Mouse (Mus musculus) layer of hippocampus, adult 18-20 months (tissue): ENCODE data around the gene Mboat2. TPM values are rescaled to one million over a fixed set of nuclear protein-coding genes. Genes with fewer than 3 reads are reported as not detected.
A peak's percentile ranks its signal among the peaks of the same experiment; 100 is the strongest.

Source experiments
- DNase-seq, 2 experiments: peaks; one replicate each; pipeline ENCODE4 v3.0.0; 2022; ENCODE audit warnings: low spot score in 2 of 2
- total RNA-seq, 2 experiments: library from RNA; stranded (reverse); gene quantifications; 2 replicates each; pipeline ENCODE4 v1.2.3; 2021

The Mboat2 gene
- total RNA-seq, 2 experiments from 2014 or later, result 83.9 to 88.1 TPM

- DNase-seq, result peak in 1 of 2 experiments; percentile 58
Observed at GRCm38 (mm10) chr12:24860436-24860835, 29.8 kb downstream of the Mboat2 start.

GRCm38 (mm10) chr12:24863762-24864161 lies 33.1 kb downstream of the Mboat2 start:
- DNase-seq, result no peak

- DNase-seq, result no peak
Observed at GRCm38 (mm10) chr12:24866645-24867044, 36.0 kb downstream of the Mboat2 start.

- DNase-seq, result no peak
Observed at GRCm38 (mm10) chr12:24868694-24869093, 38.0 kb downstream of the Mboat2 start.

DNA sequence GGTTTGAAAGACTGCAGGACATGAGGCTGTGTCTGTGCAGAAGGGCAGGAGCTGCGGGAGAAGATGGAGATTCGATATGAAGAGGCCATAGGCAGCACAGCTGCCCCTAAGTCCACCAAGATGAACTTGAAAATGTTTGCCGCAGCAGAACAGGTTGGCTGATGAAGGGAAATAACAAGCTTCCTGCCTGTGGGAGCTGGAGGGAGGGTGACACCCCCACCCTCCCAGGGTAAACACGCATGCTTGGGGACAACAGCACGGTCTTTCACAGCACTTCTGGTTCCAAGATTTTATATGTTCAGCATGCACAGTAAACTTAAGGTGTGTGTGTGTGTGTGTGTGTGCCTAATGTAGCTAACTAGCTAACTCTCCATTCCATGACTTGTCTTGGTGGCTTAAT lies 38.6 kb downstream of the Mboat2 start:
- DNase-seq, result no peak

DNA sequence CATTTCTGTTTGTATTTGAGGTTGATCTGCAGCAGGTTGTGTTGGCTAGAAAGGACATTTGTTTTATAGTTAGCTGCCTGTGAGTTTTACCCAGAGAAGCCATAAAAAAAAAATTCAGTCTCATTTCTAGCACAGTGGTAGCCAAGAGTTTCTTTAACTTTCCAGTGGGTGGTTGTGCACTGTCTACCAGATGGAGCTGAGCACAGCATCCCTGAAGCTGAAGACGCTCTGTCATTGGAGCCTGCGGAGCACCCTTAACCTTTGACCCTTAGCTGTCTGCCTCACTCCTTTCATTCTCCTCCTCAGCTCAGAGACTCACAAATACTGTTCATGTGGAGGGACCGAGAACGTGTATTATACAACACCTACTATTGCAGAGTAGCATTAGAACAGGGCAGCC lies 40.2 kb downstream of the Mboat2 start:
- DNase-seq, result no peak

GRCm38 (mm10) chr12:24872264-24872663 lies 41.6 kb downstream of the Mboat2 start:
- peak; percentile 36 to 54 for DNase-seq

- peak in 1 of 2 experiments; percentile 46 for DNase-seq
Observed at GRCm38 (mm10) chr12:24872689-24873088, 42.0 kb downstream of the Mboat2 start.

DNA sequence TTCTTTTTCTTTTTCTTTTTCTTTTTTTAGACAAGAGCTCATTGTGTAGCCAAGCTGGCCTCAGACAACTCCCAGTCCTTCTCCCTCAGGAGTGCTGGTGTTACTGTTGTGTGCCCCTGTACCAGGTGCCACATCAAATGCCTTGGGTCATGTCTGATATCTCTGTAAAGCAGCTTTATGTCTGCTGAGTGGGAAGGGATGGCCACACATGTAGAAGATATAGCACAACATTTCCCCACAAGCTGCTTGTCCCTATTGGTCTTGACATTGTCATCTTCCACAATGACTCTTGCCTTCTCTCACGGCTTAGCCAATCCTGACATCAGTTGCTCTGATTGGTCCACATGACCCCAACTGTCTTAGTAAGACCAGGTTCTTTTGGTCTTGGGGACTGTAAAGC lies 45.2 kb downstream of the Mboat2 start:
- DNase-seq, result no peak

- DNase-seq, result no peak
Observed at GRCm38 (mm10) chr12:24877231-24877630, 46.6 kb downstream of the Mboat2 start.

- no peak for DNase-seq
Observed at GRCm38 (mm10) chr12:24878090-24878489, 47.4 kb downstream of the Mboat2 start.

- DNase-seq, result no peak
Observed at GRCm38 (mm10) chr12:24878735-24879362, 48.2 kb downstream of the Mboat2 start.

DNA sequence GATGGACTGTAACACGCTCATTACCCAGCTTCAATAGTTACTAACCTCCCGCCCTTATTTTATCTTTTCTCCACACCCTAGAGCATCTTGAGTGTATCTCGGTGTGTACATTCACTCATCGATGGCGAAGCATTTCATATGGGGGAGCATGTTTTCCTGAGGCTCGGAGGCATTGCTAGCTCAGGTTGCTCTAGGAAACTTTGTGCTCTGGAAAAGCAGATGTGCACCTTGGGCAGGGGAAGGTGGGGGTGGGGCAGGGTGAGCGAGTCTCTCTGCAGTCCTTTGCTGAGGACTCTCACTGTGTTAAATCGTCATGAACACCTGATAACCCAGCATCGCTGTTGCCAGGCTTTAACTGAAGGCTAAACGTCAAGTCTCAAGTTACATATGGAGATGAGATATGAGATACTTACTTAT lies 48.9 kb downstream of the Mboat2 start:
- DNase-seq, result no peak

DNA sequence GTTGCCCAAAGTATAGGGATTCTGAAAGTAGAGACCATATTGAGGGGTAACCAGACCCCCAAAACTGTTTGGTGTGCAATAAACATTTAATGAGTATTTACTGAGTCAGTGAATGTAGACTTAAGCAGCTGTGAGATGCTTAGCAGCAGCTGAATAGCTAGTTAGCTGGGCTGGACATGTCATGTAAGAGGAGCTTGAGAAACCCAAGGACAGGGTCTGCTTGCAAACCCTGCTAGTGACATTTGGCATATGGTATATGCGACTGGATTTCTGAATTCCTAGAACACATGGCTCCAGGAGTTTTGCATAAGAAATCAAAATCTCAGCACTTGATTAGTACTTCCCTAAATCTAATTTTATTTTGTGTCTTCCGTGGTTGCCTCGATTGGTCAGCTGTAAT lies 52.6 kb downstream of the Mboat2 start:
- DNase-seq, result no peak

DNA sequence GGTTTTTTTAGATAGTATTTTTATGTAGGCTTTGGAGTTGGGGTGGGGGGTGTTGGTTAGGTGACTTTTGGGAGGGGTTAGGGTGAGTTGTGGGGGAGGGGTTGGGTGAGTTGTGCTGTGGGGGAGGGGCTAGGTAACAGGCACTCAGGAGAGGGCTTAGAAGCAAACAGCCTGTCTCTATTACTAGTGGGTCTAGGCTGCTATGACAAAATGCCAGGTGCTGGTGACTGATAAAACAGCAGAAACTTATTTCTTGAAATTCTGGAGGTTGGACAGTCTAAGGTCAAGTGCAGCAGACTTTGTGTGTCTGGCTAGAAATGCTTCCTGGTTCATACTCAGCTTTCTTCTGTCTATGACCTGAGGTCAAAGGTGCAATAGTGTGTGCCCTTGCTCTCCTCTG lies 56.1 kb downstream of the Mboat2 start:
- no peak for DNase-seq

GRCm38 (mm10) chr12:24889371-24890051 lies 58.8 kb downstream of the Mboat2 start:
- no peak for DNase-seq

DNA sequence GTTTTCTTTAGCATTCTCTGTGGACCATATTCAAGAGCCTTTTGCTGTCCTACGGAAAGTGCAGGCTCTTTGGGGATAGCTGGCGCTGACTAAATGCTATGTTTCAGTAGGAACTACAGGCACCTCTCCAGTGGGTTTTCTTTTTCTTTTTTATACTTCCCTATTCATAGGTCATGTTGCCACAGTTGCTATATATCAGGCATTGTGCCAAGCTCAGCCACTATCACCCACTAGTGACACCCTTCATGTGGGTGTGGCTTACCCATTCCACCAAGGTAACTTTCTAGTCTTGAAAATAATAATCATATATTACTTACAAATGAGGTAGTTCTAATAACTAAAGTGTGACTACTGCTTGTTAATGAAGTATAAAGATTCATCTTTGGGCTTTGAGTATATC lies 59.5 kb downstream of the Mboat2 start:
- no peak for DNase-seq

GRCm38 (mm10) chr12:24890684-24891459 lies 60.2 kb downstream of the Mboat2 start:
- DNase-seq, result no peak

DNA sequence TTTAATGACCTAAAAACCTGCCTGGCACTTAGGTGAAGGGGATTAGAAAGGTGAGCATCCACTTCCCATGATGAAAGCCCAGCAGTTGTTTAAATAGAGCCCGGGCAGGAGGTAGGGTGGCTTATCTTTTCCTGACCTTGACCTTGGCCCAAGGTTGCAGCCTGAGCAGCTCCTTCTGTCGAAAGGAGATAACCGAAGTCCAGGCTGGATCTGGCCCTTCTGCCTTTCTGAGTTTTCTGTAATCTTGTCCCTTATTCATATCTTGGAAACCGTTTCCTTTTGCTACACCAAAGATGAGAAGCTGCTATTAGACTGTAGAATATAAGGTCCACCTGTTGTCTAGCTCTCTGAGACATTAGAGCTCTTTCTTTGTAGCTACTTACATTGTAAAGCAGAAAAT lies 61.9 kb downstream of the Mboat2 start:
- no peak for DNase-seq

- DNase-seq, result peak; percentile 40 to 69
Observed at GRCm38 (mm10) chr12:24893777-24894468, 63.2 kb downstream of the Mboat2 start.

DNA sequence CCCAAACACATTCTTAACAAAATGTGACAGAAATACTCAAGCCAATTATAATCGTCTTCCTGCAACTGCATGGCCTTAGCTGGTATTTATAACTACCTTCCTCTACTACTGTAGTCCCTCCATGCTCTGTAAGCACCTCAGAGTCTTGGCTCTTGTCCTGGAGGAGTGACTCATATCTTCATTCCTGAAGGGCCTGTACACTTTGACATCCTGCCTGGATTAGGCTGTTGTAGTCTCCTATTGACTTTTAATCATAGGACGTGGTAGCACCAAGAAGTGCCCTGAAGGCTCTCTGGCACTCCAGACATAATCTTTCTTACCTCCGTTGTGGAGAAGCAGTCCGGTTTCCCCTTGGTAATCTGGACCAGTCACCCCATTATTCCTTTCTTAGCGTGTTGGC lies 64.7 kb downstream of the Mboat2 start:
- no peak for DNase-seq

DNA sequence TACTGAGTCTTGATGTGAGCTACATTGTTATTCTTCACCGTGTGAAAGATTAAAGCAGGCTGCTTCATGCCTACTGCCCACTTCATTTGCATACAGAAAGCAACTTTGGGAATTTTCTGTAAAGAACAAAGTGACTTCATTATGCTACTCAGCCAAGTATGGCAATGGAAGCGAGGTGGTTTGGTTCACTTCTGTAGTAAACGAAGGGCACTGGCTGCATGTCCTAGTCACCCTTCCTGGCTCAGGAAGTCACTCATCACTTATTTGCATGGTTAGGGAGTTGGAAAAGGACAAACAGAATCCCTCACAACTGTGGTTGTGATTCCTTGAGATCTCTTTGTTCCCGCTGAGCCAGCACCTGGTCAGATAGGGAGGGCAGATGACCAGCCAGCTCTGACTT lies 66.7 kb downstream of the Mboat2 start:
- no peak for DNase-seq
